Mouse (Mus musculus) liver, postnatal 0 days (tissue): ENCODE data around the gene Arg1. TPM values are rescaled to one million over a fixed set of nuclear protein-coding genes. Genes with fewer than 3 reads are reported as not detected.
A peak's percentile ranks its signal among the peaks of the same experiment; 100 is the strongest.

Source experiments
- ATAC-seq: fragments of 200-750 bp; cut with Nextera tagmentation; 2 replicates; pipeline ENCODE4 v1.8.0; 2017; ENCODE audit warnings: mild to moderate bottlenecking, moderate library complexity
- DNase-seq: peaks from one replicate; pipeline ENCODE4 v3.0.0-alpha.2; 2016
- H3K27ac ChIP-seq: fragments of 300-500 bp; sonication (generic); 2 replicates; pipeline ENCODE4 v1.5.1; 2014; ENCODE audit warnings: antibody characterized with exemption, moderate library complexity, mild to moderate bottlenecking, low read depth
- H3K27me3 ChIP-seq: fragments of 300-500 bp; sonication (generic); 2 replicates; pipeline ENCODE4 v1.6.1; 2014; ENCODE audit warnings: low read length, control low read depth, mixed read lengths; ENCODE audit not compliant: insufficient read depth
- H3K36me3 ChIP-seq: fragments of 300-500 bp; sonication (generic); replicated peaks from 2 replicates; pipeline ENCODE4 v1.6.1; 2014; ENCODE audit warnings: mild to moderate bottlenecking, control low read depth, low read length, moderate library complexity, mixed read lengths; ENCODE audit not compliant: insufficient read depth
- H3K4me1 ChIP-seq: fragments of 300-500 bp; sonication (generic); 2 replicates; pipeline ENCODE4 v1.6.1; 2014; ENCODE audit warnings: antibody characterized with exemption, mild to moderate bottlenecking, control low read depth; ENCODE audit not compliant: insufficient read depth
- H3K4me2 ChIP-seq: fragments of 300-500 bp; sonication (generic); 2 replicates; pipeline ENCODE4 v1.6.1; 2014; ENCODE audit warnings: low read depth, mild to moderate bottlenecking, low read length, moderate library complexity, mixed read lengths
- H3K4me3 ChIP-seq: fragments of 300-500 bp; sonication (generic); 2 replicates; pipeline ENCODE4 v1.5.1; 2014; ENCODE audit warnings: low read depth, low read length
- H3K9ac ChIP-seq: fragments of 300-500 bp; sonication (generic); replicated peaks from 2 replicates; pipeline ENCODE4 v1.6.1; 2014; ENCODE audit warnings: mild to moderate bottlenecking, moderate library complexity
- H3K9me3 ChIP-seq: fragments of 300-500 bp; sonication (generic); 2 replicates; pipeline ENCODE4 v1.6.1; 2016; ENCODE audit warnings: mild to moderate bottlenecking, control low read depth, low read length, mixed read lengths
- CTCF ChIP-seq: sonication (generic); IDR thresholded peaks from 2 replicates; pipeline ENCODE4 v1.5.1; 2016; ENCODE audit warnings: antibody characterized with exemption, low read depth
- EP300 ChIP-seq: IDR thresholded peaks from 2 replicates; pipeline ENCODE4 v1.6.1; 2016; ENCODE audit warnings: antibody characterized with exemption, low read depth, mild to moderate bottlenecking
- WGBS: fragments of 180-500 bp; shearing (Covaris S2); extraction: QIAGEN DNeasy Blood & Tissue Kit; methylation state at CpG from one replicate; pipeline ENCODE4 v1.1.7; 2014; ENCODE audit not compliant: insufficient replicate concordance; 5-methylcytosine and 5-hydroxymethylcytosine counted together
- polyA plus RNA-seq: library from polyadenylated mRNA; unstranded; fragments of >200 nt; fragmentation: Nextera tagmentation; extraction: Ambion mirVana; gene quantifications from 2 replicates; pipeline ENCODE4 v1.2.1, GENCODE M21; 2015

Gene Arg1
- polyA plus RNA-seq, 1 experiment from 2014 or later: 604 TPM

- no peak for TF ChIP-seq CTCF
- TF ChIP-seq EP300: no peak
- ATAC-seq: no peak
Observed at GRCm38 (mm10) chr10:24950223-24950622, 22.9 kb upstream of the Arg1 start.

GRCm38 (mm10) chr10:24948278-24948677 lies 21.0 kb upstream of the Arg1 start:
- no peaks in the 10 kb centered on the region for H3K9me3 ChIP-seq
- no peak overlapping the region for H3K4me2 ChIP-seq
- WGBS: 59% methylated on average over 8 of the region's 8 CpGs
- H3K4me1 ChIP-seq: peaks cover 13% of the 10 kb centered on the region
- TF ChIP-seq EP300: no peak; the same call in 1 of the 2 replicates
- no peak for TF ChIP-seq CTCF
- peak overlapping the region; percentile 96 for H3K27ac ChIP-seq
- no peaks in the 10 kb centered on the region for H3K27me3 ChIP-seq
- DNase-seq (peak; percentile 41), ATAC-seq (peak; percentile 82)
- no peaks in the 10 kb centered on the region for H3K36me3 ChIP-seq
- no peak overlapping the region for H3K4me3 ChIP-seq
- H3K9ac ChIP-seq: peak overlapping the region; percentile 54; the same call in 1 of the 2 replicates

More at GRCm38 (mm10) chr10:24950223-24950622, 22.9 kb upstream of the Arg1 start:
- 46% methylated on average over 4 of the region's 4 CpGs for WGBS
- no peaks in the 10 kb centered on the region for H3K9me3 ChIP-seq
- no peaks in the 10 kb centered on the region for H3K36me3 ChIP-seq
- no peak overlapping the region for H3K9ac ChIP-seq
- no peak for DNase-seq
- no peak overlapping the region for H3K4me3 ChIP-seq
- H3K27ac ChIP-seq: peak overlapping the region; percentile 91
- H3K4me2 ChIP-seq: no peak overlapping the region
- peaks cover 13% of the 10 kb centered on the region for H3K4me1 ChIP-seq
- no peaks in the 10 kb centered on the region for H3K27me3 ChIP-seq

GRCm38 (mm10) chr10:24947871-24948270 lies 20.6 kb upstream of the Arg1 start:
- TF ChIP-seq EP300 (peak; percentile 47; the same call in 1 of the 2 replicates), CTCF (no peak)
- H3K4me3 ChIP-seq: no peak overlapping the region
- 51% methylated on average over 3 of the region's 3 CpGs for WGBS
- no peaks in the 10 kb centered on the region for H3K27me3 ChIP-seq
- H3K27ac ChIP-seq: peak overlapping the region; percentile 96
- no peaks in the 10 kb centered on the region for H3K9me3 ChIP-seq
- peaks cover 13% of the 10 kb centered on the region for H3K4me1 ChIP-seq
- peak; percentile 71 for ATAC-seq
- DNase-seq: peak; percentile 21
- H3K4me2 ChIP-seq: no peak overlapping the region
- H3K36me3 ChIP-seq: no peaks in the 10 kb centered on the region
- peak overlapping the region; percentile 54; the same call in 1 of the 2 replicates for H3K9ac ChIP-seq

GRCm38 (mm10) chr10:24930143-24930542 lies 2.9 kb upstream of the Arg1 start:
- no peak overlapping the region for H3K4me3 ChIP-seq
- H3K27ac ChIP-seq: no peak overlapping the region; the same call in 1 of the 2 replicates
- H3K27me3 ChIP-seq: no peaks in the 10 kb centered on the region
- no peaks in the 10 kb centered on the region for H3K36me3 ChIP-seq
- H3K4me2 ChIP-seq: no peak overlapping the region
- no peak overlapping the region for H3K9ac ChIP-seq
- TF ChIP-seq EP300: no peak
- no peak for TF ChIP-seq CTCF
- 0 out of 2 replicates have a peak, but pooled peaks have one; percentile 4 for ATAC-seq
- 59% methylated on average over 6 of the region's 6 CpGs for WGBS
- H3K9me3 ChIP-seq: no peaks in the 10 kb centered on the region
- DNase-seq: no peak
- no peaks in the 10 kb centered on the region; the same call in 1 of the 2 replicates for H3K4me1 ChIP-seq

GRCm38 (mm10) chr10:24928072-24928471 lies 788 bp upstream of the Arg1 start:
- Histone ChIP-seq H3K4me2 (peak overlapping the region; percentile 66), H3K9me3 (no peaks in the 10 kb centered on the region), H3K36me3 (no peaks in the 10 kb centered on the region; the same call in 1 of the 2 replicates), H3K4me3 (peak overlapping the region; percentile 41), H3K27ac (peak overlapping the region; percentile 87), H3K27me3 (no peaks in the 10 kb centered on the region), H3K4me1 (no peaks in the 10 kb centered on the region; the same call in 1 of the 2 replicates), H3K9ac (peak overlapping the region; percentile 57; the same call in 1 of the 2 replicates)
- ATAC-seq (no peak), DNase-seq (peak; percentile 50)
- WGBS: 12% methylated on average over 12 of the region's 12 CpGs
- TF ChIP-seq EP300 (no peak), CTCF (no peak)

- no peak for TF ChIP-seq CTCF
- TF ChIP-seq EP300: no peak
- Histone ChIP-seq H3K36me3 (peaks cover 2% of the 10 kb centered on the region), H3K27ac (peak overlapping the region; percentile 87), H3K9me3 (no peaks in the 10 kb centered on the region), H3K4me3 (peak overlapping the region; percentile 41), H3K27me3 (no peaks in the 10 kb centered on the region), H3K4me1 (no peaks in the 10 kb centered on the region; the same call in 1 of the 2 replicates), H3K9ac (peak overlapping the region; percentile 68), H3K4me2 (peak overlapping the region; percentile 62)
- DNase-seq (no peak), ATAC-seq (no peak)
- 65% methylated on average over 10 of the region's 10 CpGs for WGBS
Observed at GRCm38 (mm10) chr10:24926380-24926779, 904 bp downstream of the Arg1 start.
